Mouse (Mus musculus) urinary bladder, postnatal 36 days (tissue): ENCODE measurements around the gene Foxn3.

ENCODE experiments used
- DNase-seq, 2 experiments: peaks; one replicate each; pipeline ENCODE4 v3.0.0; 2022; ENCODE audit warnings: low spot score in 2 of 2, mixed read lengths in 1 of 2

The Foxn3 gene

DNA sequence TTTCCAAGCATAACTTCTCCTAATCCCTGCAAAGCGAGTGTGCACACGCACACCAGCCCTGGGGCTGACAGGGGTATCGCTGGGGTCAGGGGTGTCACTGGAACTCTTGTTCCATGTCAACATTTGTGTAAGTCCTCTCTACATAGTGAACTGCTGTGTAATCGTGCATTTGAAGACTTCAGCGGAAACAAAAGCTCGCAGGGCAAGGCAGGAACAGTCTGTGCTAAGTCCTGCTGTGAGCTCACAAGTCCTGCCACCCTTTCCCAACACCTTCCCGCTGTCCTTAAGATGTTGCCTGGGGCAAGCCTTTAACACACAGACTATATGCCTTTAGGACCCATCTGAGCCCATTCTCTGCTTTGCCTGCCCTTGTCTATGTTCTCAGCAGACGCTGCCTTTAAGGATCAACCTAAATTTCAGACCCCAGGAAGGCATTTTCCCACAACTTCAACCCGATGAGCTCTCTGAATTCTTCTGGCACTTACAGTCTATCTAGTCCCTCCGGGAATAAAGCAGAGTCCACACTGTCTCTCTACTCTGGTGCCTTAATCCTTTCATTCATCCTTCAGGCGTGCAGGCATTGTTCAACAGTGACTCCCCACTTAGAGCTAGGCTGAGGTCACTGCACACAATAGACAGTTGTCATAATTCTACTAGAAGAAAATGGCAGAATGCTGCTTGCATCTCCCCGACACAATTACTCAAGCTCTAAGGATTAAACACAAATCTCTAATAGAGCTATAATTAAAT lies 264.4 kb downstream of the Foxn3 start:
- no peak for DNase-seq

DNA sequence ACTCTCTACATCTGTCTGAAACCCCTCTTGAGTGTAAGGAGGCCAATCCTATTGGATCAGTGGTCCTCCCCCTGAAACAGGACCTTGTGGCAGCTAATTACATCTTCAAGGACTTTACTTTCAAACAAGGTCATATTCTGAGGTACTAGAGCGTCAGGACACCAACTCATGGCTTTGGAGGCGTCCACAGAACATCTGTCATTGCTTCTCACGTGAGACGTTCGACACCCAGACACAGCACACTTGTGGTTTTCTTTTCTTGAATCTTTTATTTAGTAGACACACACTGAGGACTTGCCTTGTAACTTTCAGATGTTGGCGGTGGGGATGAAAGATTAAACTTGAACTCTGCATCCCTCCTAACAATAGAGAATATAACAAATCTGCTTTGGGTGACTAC lies 265.1 kb downstream of the Foxn3 start:
- DNase-seq = no peak

DNA sequence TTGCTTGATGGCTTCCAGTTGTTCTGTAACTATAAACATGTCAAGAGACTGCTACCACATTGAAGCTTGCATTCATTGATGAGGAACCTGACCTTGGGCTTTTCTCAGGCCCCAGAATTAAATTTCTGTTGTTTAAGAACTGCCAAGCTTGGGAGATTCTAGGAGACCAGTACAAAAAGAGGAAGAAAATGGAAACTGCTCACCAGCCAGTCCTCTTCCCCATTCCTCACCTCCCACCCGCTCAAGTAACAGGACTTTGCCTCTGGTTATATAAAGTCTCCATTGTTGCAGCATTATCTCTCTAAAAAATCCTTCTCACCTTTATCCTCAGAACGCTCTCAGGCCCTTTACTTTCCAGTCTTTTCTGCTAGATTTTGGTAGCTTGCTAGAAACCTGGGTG lies 265.6 kb downstream of the Foxn3 start:
- no peak for DNase-seq

DNA sequence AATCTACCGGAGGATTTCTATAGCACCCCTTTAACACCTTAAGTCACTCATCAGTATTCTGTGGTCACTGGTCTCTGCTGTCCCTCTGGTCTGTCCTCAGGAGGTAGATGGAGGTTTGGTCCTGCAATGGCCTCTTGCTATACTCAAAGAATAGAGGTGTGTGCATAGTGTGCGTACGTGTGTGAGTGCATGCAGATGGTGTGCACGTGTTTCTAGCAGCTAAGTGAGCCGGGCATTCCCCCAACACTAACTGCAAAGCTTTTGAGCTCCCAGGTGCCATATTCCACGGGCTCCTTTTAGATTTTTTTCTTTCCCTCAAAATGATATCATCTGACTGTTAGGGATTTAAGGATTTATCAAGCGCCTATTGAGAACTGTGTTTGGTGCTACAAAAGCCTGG lies 269.9 kb downstream of the Foxn3 start:
- DNase-seq = no peak

DNA sequence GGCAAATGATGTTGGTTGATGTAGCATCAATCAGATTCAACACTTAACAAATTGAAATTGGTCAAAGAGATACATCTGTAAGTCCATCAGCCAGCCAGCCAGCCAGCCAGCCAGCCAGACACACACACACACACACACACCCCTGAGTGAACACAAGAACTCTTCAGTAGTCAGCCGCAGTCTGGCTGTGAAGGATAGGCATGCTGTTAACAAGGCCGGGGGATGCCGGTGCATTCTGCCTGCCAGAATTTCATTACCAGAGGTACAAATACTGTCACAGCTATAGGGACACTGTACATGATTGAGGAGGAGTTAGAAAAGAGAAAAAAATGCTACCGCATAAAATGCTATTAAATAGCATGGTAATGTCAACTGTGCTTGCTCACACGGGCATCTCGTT lies 271.2 kb downstream of the Foxn3 start:
- DNase-seq = no peak

DNA sequence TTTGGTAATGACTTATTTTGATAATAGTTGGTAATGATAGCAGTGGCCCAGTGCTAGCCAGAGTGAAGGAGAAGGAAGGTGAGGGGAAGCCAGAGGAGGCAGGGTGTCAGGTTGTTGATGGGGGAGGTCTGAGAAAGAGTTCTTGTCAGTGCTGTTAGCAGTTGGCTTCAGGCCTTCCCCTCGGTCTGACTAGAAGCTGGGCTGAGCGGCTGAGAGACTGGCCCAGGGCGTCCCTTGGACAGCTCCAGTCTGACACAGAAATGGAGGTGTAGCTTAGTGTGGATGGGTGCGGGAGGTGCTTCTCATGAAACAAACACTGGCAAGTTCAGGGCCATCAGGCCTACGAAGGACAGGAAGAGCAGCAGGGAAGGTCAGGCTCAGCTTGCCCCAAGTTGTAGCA lies 276.3 kb downstream of the Foxn3 start:
- DNase-seq = no peak

DNA sequence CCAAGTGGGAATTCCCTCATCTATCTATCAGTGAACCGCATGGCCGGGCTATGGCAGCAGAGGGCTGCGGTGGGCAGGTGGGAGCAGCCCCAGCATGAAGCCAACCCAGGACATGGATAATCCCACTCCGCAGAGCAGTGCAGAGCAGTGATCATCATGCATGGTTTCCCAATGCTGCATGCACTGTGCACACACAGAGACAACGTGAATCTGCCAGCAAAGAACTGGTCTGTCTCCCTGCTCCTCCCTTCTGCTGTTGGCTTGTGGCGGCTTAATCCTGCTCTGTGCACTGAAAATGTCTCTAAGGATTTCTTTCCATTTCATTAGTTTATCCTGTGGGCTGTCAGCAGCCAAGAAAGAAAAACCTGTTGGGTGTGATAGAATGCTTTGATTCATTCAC lies 276.7 kb downstream of the Foxn3 start:
- DNase-seq = no peak

DNA sequence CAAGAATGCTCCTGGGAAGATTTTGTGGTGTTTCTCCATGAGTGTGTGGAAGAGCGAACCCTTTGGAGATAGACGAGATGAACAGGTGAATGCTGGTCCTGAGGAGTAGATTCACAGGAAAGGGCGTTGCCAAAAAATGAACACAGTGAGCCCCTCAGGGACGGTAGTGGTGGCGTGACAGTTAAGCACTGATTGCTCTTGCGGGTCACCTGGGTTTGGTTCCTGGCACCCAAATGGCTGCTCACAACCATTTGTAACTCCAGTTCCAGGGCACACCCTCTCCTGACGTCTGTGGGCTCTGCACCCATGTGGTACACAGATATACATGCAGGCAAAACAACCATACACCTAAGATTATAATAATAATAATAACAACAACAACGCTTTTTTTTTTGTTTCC lies 277.7 kb downstream of the Foxn3 start:
- DNase-seq = no peak

DNA sequence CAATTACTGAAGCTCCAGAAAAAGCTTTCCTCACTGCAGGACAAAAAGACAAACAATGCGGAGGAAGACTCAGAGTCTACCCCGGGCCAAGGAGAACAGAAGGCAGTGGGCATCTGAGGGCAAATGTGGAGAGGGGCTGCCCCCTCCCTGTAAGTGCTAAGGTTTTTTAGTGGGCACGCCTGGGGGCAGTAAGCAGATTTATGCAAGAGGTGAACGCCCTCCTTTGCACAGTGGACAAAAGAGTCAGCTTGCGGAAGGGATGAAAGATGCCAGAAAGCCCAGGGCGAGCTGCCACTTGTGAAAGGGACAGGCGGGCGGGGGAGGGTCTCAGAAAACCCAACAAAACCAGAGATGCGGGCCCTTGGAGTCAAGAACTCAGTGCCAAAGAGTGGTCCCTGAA lies 278.2 kb downstream of the Foxn3 start:
- DNase-seq = no peak

DNA sequence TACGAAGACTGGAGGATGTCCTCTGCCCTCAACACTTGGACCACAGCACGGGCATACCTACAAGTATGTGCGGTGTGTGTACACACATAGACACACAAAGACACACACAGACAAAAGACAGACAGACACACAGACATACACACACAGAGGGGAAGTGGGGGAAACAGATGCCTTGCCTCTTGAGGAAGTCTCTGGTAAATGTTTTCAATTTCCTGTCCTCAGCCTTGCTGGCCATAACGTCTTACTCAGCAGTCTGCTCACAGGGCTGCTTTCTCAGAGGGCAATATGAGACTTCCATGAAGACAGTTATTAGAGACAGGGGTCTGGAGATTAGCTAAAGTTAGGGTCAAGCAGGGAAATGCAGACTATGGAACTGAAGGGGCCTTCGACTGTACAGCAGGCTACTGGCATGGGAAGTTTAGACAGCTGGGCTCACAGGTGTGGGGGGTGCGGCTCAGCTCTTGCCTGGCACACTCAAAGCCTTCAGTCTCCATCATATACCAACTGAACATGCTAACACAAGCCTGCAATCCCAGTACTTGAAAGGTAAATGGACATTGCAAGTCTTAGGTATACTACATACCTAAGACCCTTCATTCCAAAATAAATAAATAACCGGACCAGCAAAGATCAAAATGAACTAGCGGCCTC lies 278.8 kb downstream of the Foxn3 start:
- no peak for DNase-seq

DNA sequence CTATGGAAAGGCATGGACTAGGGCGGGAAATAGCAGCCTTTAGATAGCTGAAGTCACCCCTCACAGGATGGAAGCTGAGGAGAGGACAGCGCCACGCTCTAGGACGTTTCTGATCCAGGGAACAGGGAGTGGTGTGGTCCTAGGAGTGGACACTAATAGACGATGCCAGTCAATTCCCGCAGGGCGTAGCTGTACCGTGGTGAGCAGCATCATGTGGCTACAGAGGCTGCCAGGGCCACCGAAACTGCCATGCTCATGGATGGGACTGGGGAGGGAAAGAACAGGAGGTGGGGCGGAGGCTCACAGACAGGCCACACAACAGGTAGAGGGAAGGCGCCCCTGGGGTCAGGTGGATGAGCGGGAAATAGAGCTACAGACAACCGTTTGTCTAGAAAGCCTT lies 282.6 kb downstream of the Foxn3 start:
- no peak for DNase-seq

DNA sequence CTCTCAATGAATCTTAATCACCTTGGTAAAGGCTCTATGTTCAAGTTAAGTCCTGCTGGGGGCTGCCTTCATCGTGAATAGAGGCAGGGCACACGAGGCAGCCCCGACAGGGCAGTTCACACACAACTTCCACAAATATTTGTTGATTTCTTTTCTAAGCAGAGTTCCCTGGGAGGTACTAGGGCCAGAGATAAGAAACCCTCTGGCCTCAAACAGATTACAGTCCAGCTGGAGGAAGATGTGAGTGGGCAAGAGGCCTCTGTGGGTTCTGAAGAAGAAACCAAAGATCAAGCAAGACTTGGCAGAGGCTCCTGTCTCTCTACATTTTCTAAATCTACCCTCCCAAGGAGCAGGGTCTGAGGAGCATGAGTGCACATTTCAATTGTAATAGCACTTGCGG lies 283.1 kb downstream of the Foxn3 start:
- DNase-seq = no peak

DNA sequence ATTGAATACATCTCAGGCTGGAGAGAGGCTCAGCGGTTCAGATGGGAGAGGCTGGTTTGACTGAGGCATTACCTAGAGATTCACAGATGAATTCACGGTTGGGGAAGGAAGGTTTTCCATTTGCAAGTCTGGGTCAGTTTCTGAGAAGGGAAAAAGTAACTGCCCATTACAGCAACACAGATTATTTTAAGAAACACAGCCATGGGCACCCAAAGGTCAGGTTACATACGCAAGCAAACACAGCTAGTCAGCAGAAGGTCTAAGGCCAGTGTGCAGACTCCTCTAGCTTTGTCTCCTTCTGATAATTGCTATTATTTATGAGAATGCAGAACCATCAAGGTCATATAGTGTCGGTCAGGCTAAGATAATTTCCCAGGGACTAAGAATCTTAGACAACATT lies 284.0 kb downstream of the Foxn3 start:
- DNase-seq = no peak

DNA sequence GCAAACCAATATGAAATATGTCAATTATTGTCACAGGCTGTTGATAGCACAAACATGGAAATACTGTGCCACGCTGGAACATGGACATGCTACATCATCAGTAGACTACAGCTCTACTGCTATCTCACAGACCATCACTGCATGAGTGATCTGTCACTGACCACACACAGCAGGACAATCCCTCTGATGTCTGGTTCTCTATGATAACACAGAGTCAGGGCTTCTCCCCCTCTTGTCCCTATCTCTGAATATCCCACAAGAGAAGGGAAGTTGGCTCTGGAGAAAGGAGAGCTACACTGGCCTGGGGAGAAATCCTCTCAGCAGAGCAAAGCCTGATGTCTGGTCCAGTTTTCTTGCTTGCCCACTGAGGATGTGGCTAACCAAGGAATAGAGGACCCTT lies 288.8 kb downstream of the Foxn3 start:
- no peak for DNase-seq

DNA sequence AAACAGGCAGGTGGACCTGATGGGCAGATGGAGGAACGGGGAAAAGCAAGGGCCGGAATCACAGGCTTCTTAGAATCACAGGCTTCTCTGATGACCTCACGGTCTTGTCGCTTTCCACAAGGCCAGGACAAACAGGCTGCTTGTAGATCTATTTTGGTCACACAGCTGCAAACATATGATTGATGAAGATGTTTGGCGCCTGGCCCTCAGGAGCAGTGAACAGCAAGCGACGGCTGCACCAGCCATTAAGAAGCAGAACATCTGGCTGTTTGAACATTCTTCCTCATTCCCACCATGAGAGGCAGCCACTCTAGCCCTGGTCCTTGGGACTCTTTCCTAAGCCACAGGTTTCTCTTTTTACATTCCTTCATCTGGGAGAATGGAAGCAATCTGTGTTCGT lies 294.0 kb downstream of the Foxn3 start:
- no peak for DNase-seq

DNA sequence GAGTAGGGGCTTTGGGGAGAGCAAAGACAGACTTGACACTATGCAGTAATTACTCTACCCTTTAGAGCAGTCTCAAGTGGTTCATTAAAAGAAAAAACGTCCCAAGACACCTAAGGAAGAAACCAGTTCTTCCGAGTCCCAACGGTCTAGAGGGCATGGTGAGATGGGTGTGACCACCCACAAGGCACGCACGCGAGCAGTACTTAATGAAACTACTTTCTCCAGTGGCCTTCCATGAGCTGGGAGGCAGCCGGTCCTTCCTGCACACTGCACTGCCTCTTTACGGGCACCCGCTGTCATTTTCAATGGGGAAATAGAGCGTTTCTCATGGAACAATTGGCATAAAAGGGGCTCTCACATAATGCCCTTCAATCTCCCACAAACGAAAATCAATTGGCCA lies 294.4 kb downstream of the Foxn3 start:
- DNase-seq = no peak

DNA sequence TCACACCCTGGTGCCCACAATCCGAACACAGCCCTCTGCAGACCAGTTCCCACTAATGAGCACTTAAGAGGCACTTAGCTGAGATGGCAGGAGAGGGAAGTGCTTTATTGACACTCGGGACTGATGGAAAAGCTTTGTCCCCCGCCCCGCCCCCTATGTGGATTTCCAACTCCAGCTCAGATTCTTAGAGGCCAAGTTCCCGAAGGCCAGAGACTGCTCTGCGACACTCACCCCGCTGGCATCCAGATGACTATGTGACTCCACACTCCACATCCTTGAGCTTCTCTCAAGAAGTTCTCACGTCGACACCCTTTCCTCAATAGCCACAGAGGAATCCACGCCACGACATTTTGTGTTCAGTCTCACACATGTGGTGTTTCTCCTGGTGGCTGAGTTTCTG lies 295.6 kb downstream of the Foxn3 start:
- DNase-seq = no peak

DNA sequence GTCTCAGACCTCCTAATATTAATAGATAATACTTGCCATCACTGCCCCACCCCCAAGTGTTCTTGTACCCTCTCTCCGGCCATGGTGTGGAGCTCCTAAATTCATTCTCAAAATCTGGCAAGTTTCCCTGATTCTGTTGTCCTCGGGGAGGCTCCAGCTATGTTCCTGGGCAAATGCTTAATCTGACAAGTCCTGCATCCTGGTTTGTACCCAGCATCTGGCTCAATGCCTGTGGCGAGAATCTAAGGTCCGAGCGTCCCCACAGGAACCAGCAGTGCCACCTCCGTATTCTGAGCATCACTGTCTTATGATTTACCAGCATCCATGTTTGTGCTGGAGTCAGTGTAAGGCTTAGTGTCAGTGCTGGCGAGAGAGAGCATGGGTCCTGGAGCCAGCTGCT lies 296.9 kb downstream of the Foxn3 start:
- DNase-seq = no peak

DNA sequence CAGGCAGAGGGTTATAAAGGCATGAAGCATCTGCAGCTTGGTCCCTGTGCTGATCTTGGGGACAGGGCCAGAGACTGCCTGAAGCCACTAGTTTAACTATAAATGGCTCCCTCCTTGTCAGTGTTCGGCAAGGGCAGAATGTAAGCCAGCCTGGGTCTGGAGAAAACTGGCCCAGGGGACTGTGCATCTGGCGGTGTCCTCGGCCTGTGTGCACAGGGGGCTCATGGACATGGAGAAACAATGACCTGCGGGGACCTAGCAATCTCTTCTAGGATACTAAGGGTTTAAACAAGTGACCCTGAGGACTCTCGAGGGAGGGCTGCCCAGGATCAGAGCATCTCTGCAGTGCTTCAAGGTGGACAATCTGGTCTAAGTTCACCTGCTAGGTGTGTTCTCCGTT lies 297.6 kb downstream of the Foxn3 start:
- DNase-seq = no peak

DNA sequence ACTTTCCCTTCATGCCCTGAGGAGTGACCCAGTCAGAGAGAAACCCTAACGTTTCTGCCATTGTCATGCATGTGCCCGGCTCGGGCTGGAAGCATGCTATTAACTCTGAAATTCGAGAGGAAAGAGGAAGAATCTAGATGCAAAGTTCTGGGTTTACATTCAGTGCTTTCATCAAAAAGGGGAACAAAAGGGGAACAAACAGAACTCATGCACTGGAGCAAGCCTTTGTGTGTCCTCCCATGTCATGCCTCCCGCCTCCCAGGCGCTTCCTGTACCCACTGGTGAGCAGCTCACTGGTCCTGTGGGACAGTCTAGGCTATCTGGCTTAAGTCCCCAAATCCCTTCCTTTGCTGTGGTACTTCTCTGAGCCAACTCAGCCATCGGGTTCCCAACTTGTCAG lies 299.0 kb downstream of the Foxn3 start:
- DNase-seq = no peak

DNA sequence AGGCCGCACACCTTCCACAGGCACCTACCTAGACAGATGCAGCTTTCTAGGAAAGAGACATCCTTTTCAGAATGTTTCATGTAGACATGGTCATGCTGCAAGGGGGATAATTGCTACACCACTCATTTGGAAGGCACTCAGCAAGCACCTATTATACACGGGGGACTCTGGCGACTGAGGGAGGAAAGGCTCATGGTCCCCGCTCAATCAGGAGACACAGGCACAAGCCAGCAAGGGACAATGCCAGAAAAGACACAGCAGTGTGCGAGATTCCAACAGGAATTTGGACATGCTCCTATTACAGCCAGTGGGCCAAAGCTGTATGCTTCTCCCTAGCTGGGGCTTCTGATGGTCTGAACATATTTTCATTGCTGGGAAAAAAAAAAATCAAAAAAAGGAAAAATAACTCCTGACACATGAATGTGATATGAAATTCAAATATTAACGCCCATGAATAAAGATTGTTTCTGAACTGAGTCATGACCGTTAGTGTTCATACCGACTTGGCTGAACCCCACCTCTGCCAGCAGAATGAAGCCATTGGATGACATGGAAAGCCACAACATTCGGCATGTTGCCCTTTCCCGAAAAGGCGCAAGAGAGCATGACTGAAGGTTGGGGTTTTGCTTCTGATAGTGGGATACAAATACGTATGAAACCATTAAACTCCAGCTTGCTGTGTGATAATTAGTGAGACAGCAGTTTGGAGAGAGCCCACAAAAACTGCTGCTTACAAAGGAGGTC lies 299.6 kb downstream of the Foxn3 start:
- no peak for DNase-seq

DNA sequence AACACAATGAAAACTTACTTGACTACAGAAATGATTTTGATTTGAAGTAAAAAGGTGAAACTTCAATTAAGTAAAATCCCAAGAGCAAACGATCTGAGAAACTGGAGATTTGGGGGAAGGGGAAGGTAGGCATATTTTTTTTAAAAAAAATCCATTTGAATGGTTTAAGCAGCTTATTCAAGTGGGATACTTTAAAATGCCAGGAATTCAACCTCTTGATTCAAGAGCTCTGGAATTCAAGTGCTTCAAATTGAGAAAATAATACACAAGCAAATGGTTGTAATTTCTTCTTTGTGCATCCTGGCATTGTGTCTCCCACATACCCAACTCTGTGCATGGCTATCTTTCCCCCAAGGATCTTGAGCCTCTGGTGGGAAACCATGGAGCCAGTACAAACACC lies 300.5 kb downstream of the Foxn3 start:
- no peak for DNase-seq

DNA sequence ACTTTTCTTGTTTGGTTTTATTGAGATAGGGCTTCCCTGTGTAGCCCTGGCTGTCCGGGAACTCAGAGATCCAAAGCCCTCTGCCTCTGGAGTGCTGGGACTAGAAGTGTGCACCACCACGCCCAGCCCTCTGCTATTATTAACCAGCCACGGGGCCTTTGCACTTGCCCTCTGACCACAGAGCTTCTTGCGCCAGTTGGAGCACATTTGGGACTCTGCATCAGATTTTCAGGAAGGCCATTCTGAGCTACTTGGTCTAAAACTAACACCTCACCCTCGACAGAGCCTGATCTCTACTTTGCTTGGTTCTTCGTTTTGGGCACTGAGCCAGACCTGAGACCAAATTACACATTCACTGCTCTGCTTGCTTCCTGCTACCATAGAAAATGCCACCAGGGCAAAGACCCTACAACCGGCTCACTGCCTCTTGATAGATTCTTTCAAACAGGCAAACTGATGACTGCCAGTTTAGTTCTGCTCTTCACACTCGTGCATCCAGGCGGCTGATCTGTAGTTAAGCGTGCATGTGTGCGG lies 301.2 kb downstream of the Foxn3 start:
- no peak for DNase-seq
